Mouse (Mus musculus) intestine, postnatal 0 days (tissue): Measurements from ENCODE around the gene Inhbb. TPM values are rescaled to one million over a fixed set of nuclear protein-coding genes. Genes with fewer than 3 reads are reported as not detected.
A peak's percentile ranks its signal among the peaks of the same experiment; 100 is the strongest.

Experiments
- ATAC-seq: fragments of 200-750 bp; cut with Nextera tagmentation; 2 replicates; pipeline ENCODE4 v1.8.0; 2017; ENCODE audit warnings: mild to moderate bottlenecking, moderate TSS enrichment, moderate library complexity
- H3K27ac ChIP-seq: fragments of 300-500 bp; sonication (generic); 2 replicates; pipeline ENCODE4 v1.5.1; 2014; ENCODE audit warnings: mild to moderate bottlenecking, low read depth, low read length, moderate library complexity
- H3K27me3 ChIP-seq: fragments of 300-500 bp; sonication (generic); replicated peaks from 2 replicates; pipeline ENCODE4 v1.6.1; 2014; ENCODE audit warnings: low read length, mixed read lengths; ENCODE audit not compliant: control insufficient read depth, insufficient read depth
- H3K36me3 ChIP-seq: fragments of 300-500 bp; sonication (generic); 2 replicates; pipeline ENCODE4 v1.6.1; 2014; ENCODE audit warnings: mild to moderate bottlenecking, moderate library complexity; ENCODE audit not compliant: control insufficient read depth, insufficient read depth
- H3K4me1 ChIP-seq: fragments of 300-500 bp; sonication (generic); replicated peaks from 2 replicates; pipeline ENCODE4 v1.6.1; 2014; ENCODE audit warnings: antibody characterized with exemption, low read length, mixed read lengths; ENCODE audit not compliant: control insufficient read depth, insufficient read depth
- H3K4me2 ChIP-seq: fragments of 300-500 bp; sonication (generic); replicated peaks from 2 replicates; pipeline ENCODE4 v1.6.1; 2014; ENCODE audit warnings: low read depth, mild to moderate bottlenecking, moderate library complexity
- H3K4me3 ChIP-seq: fragments of 300-500 bp; sonication (generic); 2 replicates; pipeline ENCODE4 v1.5.1; 2014; ENCODE audit warnings: low read depth, low read length
- H3K9ac ChIP-seq: fragments of 300-500 bp; sonication (generic); 2 replicates; pipeline ENCODE4 v1.6.1; 2014; ENCODE audit warnings: mild to moderate bottlenecking, low read depth, low read length
- H3K9me3 ChIP-seq: fragments of 300-500 bp; sonication (generic); 2 replicates; pipeline ENCODE4 v1.6.1; 2016; ENCODE audit warnings: mixed run types; ENCODE audit not compliant: control insufficient read depth
- CTCF ChIP-seq: sonication (generic); IDR thresholded peaks from 2 replicates; pipeline ENCODE4 v1.5.1; 2016; ENCODE audit warnings: low read depth, mild to moderate bottlenecking, control low read depth, antibody characterized with exemption, moderate library complexity
- WGBS: fragments of 180-500 bp; shearing (Covaris S2); extraction: QIAGEN DNeasy Blood & Tissue Kit; methylation state at CpG from one replicate; pipeline ENCODE4 v1.1.7; 2014; 5-methylcytosine and 5-hydroxymethylcytosine counted together
- polyA plus RNA-seq: library from polyadenylated mRNA; unstranded; fragments of >200 nt; fragmentation: Nextera tagmentation; extraction: Ambion mirVana; gene quantifications from 2 replicates; pipeline ENCODE4 v1.2.1, GENCODE M21; 2015

Inhbb gene
- polyA plus RNA-seq, 1 experiment from 2014 or later = 0.20 TPM

- Histone ChIP-seq H3K9ac (no peak overlapping the region), H3K27me3 (no peaks in the 10 kb centered on the region), H3K4me2 (no peak overlapping the region), H3K9me3 (no peaks in the 10 kb centered on the region), H3K36me3 (no peaks in the 10 kb centered on the region), H3K27ac (no peak overlapping the region), H3K4me1 (no peaks in the 10 kb centered on the region), H3K4me3 (no peak overlapping the region)
- WGBS = 85% methylated on average over 9 of the region's 9 CpGs
- ATAC-seq = no peak
- TF ChIP-seq CTCF = no peak
Observed at GRCm38 (mm10) chr1:119442901-119443300, 20.9 kb upstream of the Inhbb start.

- 92% methylated on average over 9 of the region's 9 CpGs for WGBS
Observed at GRCm38 (mm10) chr1:119438105-119438637, 16.1 kb upstream of the Inhbb start.

GRCm38 (mm10) chr1:119437401-119437800 is 15.4 kb upstream of the Inhbb start:
- no peaks in the 10 kb centered on the region for H3K36me3 ChIP-seq
- H3K27me3 ChIP-seq = no peaks in the 10 kb centered on the region
- H3K4me1 ChIP-seq = no peaks in the 10 kb centered on the region
- H3K4me2 ChIP-seq = no peak overlapping the region
- TF ChIP-seq CTCF = no peak
- no peaks in the 10 kb centered on the region for H3K9me3 ChIP-seq
- WGBS = 70% methylated on average over 6 of the region's 6 CpGs
- ATAC-seq = no peak
- no peak overlapping the region for H3K27ac ChIP-seq
- no peak overlapping the region for H3K4me3 ChIP-seq
- H3K9ac ChIP-seq = no peak overlapping the region

More at GRCm38 (mm10) chr1:119438105-119438637, 16.1 kb upstream of the Inhbb start:
- H3K27me3 ChIP-seq = no peaks in the 10 kb centered on the region
- H3K4me1 ChIP-seq = no peaks in the 10 kb centered on the region
- H3K9ac ChIP-seq = no peak overlapping the region
- no peak for ATAC-seq
- no peaks in the 10 kb centered on the region for H3K36me3 ChIP-seq
- no peaks in the 10 kb centered on the region for H3K9me3 ChIP-seq
- H3K4me3 ChIP-seq = no peak overlapping the region
- no peak for TF ChIP-seq CTCF
- H3K4me2 ChIP-seq = no peak overlapping the region
- H3K27ac ChIP-seq = no peak overlapping the region

GRCm38 (mm10) chr1:119424141-119424860 is 2.3 kb upstream of the Inhbb start:
- TF ChIP-seq CTCF = no peak
- Histone ChIP-seq H3K27me3 (peaks cover 54% of the 10 kb centered on the region), H3K36me3 (no peaks in the 10 kb centered on the region), H3K9ac (no peak overlapping the region), H3K4me1 (0 out of 2 replicates have a peak, but pooled peaks cover 6% of the 10 kb centered on the region), H3K4me3 (no peak overlapping the region), H3K4me2 (no peak overlapping the region), H3K27ac (no peak overlapping the region), H3K9me3 (no peaks in the 10 kb centered on the region)
- ATAC-seq = no peak
- 29% methylated on average over 6 of the region's 6 CpGs for WGBS

- Histone ChIP-seq H3K9ac (no peak overlapping the region), H3K27ac (no peak overlapping the region), H3K36me3 (no peaks in the 10 kb centered on the region), H3K4me3 (no peak overlapping the region), H3K9me3 (no peaks in the 10 kb centered on the region), H3K4me1 (0 out of 2 replicates have a peak, but pooled peaks cover 6% of the 10 kb centered on the region), H3K4me2 (no peak overlapping the region), H3K27me3 (peaks cover 61% of the 10 kb centered on the region)
- 4% methylated on average over 14 of the region's 14 CpGs for WGBS
- TF ChIP-seq CTCF = peak; percentile 74
- ATAC-seq = no peak
Observed at GRCm38 (mm10) chr1:119423510-119423909, 1.5 kb upstream of the Inhbb start.

GRCm38 (mm10) chr1:119422460-119423015 is 490 bp upstream of the Inhbb start:
- WGBS = 2% methylated on average over 32 of the region's 32 CpGs
- Histone ChIP-seq H3K27me3 (peaks cover 70% of the 10 kb centered on the region), H3K36me3 (no peaks in the 10 kb centered on the region), H3K9me3 (no peaks in the 10 kb centered on the region), H3K4me2 (peak overlapping the region; percentile 99), H3K4me1 (0 out of 2 replicates have a peak, but pooled peaks cover 6% of the 10 kb centered on the region), H3K27ac (no peak overlapping the region), H3K9ac (no peak overlapping the region), H3K4me3 (peak overlapping the region; percentile 62)
- TF ChIP-seq CTCF = peak; percentile 35; the same call in 1 of the 2 replicates
- ATAC-seq = no peak
